Mouse (Mus musculus): ENCODE measurements around the gene Slc7a1. TPM values are rescaled to one million over a fixed set of nuclear protein-coding genes. Genes with fewer than 3 reads are reported as not detected.

Slc7a1 gene
- polyA plus RNA-seq, 1 experiment = 51.4 TPM

- H3ac ChIP-seq (ENCODE audit: control insufficient read depth, insufficient read length) = no peak overlapping the region
- H3K4me2 ChIP-seq (ENCODE audit: low read depth) = no peak overlapping the region
- H3K79me2 ChIP-seq (ENCODE audit: control insufficient read depth, insufficient read depth) = no peaks in the 10 kb centered on the region
- TF ChIP-seq REST (IDR thresholded peaks at IDR 0.05; ENCODE audit: insufficient read depth, insufficient read length) = no peak
- TF ChIP-seq MYOD1 (IDR thresholded peaks at IDR 0.05; ENCODE audit: control insufficient read depth in 1 of 3, insufficient read length in 2 of 3, low read depth in 2 of 3) = no peak
- TF ChIP-seq MYOG (IDR thresholded peaks at IDR 0.05; ENCODE audit: control insufficient read depth in 1 of 3, insufficient read depth in 1 of 3, insufficient read length in 2 of 3, low read depth in 2 of 3) = no peak
- TF ChIP-seq USF1 (IDR thresholded peaks at IDR 0.05; ENCODE audit: low read depth) = no peak
- TF ChIP-seq SRF (IDR thresholded peaks at IDR 0.05; ENCODE audit: control insufficient read depth, insufficient read length, low read depth) = no peak
- TF ChIP-seq CEBPB (IDR thresholded peaks at IDR 0.05; ENCODE audit: insufficient read depth, poor library complexity, severe bottlenecking) = no peak
- no peak for TF ChIP-seq MAX (IDR thresholded peaks at IDR 0.05; ENCODE audit: low read depth)
- no peak for TF ChIP-seq TCF3 (IDR thresholded peaks at IDR 0.05; ENCODE audit: insufficient read length, low read depth)
- no peak for TF ChIP-seq POLR2A (IDR thresholded peaks at IDR 0.05; ENCODE audit: insufficient read length, low read depth)
- no peak for TF ChIP-seq POLR2AphosphoS2 (IDR thresholded peaks at IDR 0.05; ENCODE audit: insufficient read length, low read depth)
- no peak for TF ChIP-seq E2F4 (IDR thresholded peaks at IDR 0.05; ENCODE audit: insufficient read depth)
- no peak for TF ChIP-seq TCF12 (IDR thresholded peaks at IDR 0.05; ENCODE audit: insufficient read depth, poor library complexity, severe bottlenecking)
- no peaks in the 10 kb centered on the region for H3K27me3 ChIP-seq (ENCODE audit: control insufficient read depth, insufficient read depth, insufficient read length)
- no peaks in the 10 kb centered on the region for H3K36me3 ChIP-seq (ENCODE audit: control insufficient read depth, insufficient read depth)
- no peak overlapping the region for H3K4me3 ChIP-seq
Observed at GRCm38 (mm10) chr5:148409465-148409864, 9.8 kb upstream of the Slc7a1 start.

DNA sequence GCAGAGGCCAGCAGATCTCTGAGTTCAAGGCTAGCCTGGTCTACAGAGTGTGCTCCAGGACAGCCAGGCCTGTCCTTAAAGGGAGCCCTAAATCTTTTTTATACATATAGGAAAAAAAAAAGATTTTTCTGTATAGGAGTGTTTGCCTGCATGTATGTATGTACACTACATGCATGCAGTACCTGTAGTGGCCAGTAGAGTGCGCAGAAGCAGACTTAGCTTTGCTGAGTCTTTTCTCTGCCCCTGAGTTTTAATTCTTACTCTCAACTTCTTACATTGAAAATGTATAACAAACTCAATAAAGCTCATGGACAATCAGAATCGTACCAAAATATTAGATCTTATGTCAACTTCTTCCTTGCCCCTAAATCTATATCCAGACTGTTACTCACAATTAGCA is 7.2 kb upstream of the Slc7a1 start:
- TF ChIP-seq CEBPB (IDR thresholded peaks at IDR 0.05; ENCODE audit: insufficient read depth, poor library complexity, severe bottlenecking) (no peak), TCF12 (IDR thresholded peaks at IDR 0.05; ENCODE audit: insufficient read depth, poor library complexity, severe bottlenecking) (no peak), MAX (IDR thresholded peaks at IDR 0.05; ENCODE audit: low read depth) (no peak), TCF3 (IDR thresholded peaks at IDR 0.05; ENCODE audit: insufficient read length, low read depth) (no peak), REST (IDR thresholded peaks at IDR 0.05; ENCODE audit: insufficient read depth, insufficient read length) (no peak), MYOG (IDR thresholded peaks at IDR 0.05; ENCODE audit: control insufficient read depth in 1 of 3, insufficient read depth in 1 of 3, insufficient read length in 2 of 3, low read depth in 2 of 3) (no peak), USF1 (IDR thresholded peaks at IDR 0.05; ENCODE audit: low read depth) (no peak), E2F4 (IDR thresholded peaks at IDR 0.05; ENCODE audit: insufficient read depth) (no peak), MYOD1 (IDR thresholded peaks at IDR 0.05; ENCODE audit: control insufficient read depth in 1 of 3, insufficient read length in 2 of 3, low read depth in 2 of 3) (no peak)
- H3K36me3 ChIP-seq (ENCODE audit: control insufficient read depth, insufficient read depth) = no peaks in the 10 kb centered on the region
- H3K4me3 ChIP-seq = no peak overlapping the region

GRCm38 (mm10) chr5:148404548-148404947 is 4.8 kb upstream of the Slc7a1 start:
- H3K4me2 ChIP-seq (ENCODE audit: low read depth) = no peak overlapping the region
- H3K79me2 ChIP-seq (ENCODE audit: control insufficient read depth, insufficient read depth) = no peaks in the 10 kb centered on the region
- TF ChIP-seq CEBPB (IDR thresholded peaks at IDR 0.05; ENCODE audit: insufficient read depth, poor library complexity, severe bottlenecking) (no peak), USF1 (IDR thresholded peaks at IDR 0.05; ENCODE audit: low read depth) (no peak), MAX (IDR thresholded peaks at IDR 0.05; ENCODE audit: low read depth) (no peak), MYOD1 (IDR thresholded peaks at IDR 0.05; ENCODE audit: control insufficient read depth in 1 of 3, insufficient read length in 2 of 3, low read depth in 2 of 3) (no peak), TCF3 (IDR thresholded peaks at IDR 0.05; ENCODE audit: insufficient read length, low read depth) (no peak), SRF (IDR thresholded peaks at IDR 0.05; ENCODE audit: control insufficient read depth, insufficient read length, low read depth) (no peak), MYOG (IDR thresholded peaks at IDR 0.05; ENCODE audit: control insufficient read depth in 1 of 3, insufficient read depth in 1 of 3, insufficient read length in 2 of 3, low read depth in 2 of 3) (no peak), TCF12 (IDR thresholded peaks at IDR 0.05; ENCODE audit: insufficient read depth, poor library complexity, severe bottlenecking) (no peak), REST (IDR thresholded peaks at IDR 0.05; ENCODE audit: insufficient read depth, insufficient read length) (no peak), POLR2A (IDR thresholded peaks at IDR 0.05; ENCODE audit: insufficient read length, low read depth) (no peak)

More for the DNA sequence above, 7.2 kb upstream of the Slc7a1 start:
- no peaks in the 10 kb centered on the region for H3K27me3 ChIP-seq (ENCODE audit: control insufficient read depth, insufficient read depth, insufficient read length)
- no peak overlapping the region for H3K4me2 ChIP-seq (ENCODE audit: low read depth)
- H3K79me2 ChIP-seq (ENCODE audit: control insufficient read depth, insufficient read depth) = no peaks in the 10 kb centered on the region
- no peak overlapping the region for H3ac ChIP-seq (ENCODE audit: control insufficient read depth, insufficient read length)

GRCm38 (mm10) chr5:148402641-148403040 is 2.9 kb upstream of the Slc7a1 start:
- TF ChIP-seq POLR2AphosphoS2 (IDR thresholded peaks at IDR 0.05; ENCODE audit: insufficient read length, low read depth) = no peak
- no peak for TF ChIP-seq TCF3 (IDR thresholded peaks at IDR 0.05; ENCODE audit: insufficient read length, low read depth)
- TF ChIP-seq TCF12 (IDR thresholded peaks at IDR 0.05; ENCODE audit: insufficient read depth, poor library complexity, severe bottlenecking) = peak; percentile 53
- peak in 2 of 3 experiments; percentile 6 to 83 for TF ChIP-seq MYOG (IDR thresholded peaks at IDR 0.05; ENCODE audit: control insufficient read depth in 1 of 3, insufficient read depth in 1 of 3, insufficient read length in 2 of 3, low read depth in 2 of 3)
- peak in 2 of 3 experiments; percentile 69 to 79 for TF ChIP-seq MYOD1 (IDR thresholded peaks at IDR 0.05; ENCODE audit: control insufficient read depth in 1 of 3, insufficient read length in 2 of 3, low read depth in 2 of 3)
- TF ChIP-seq SRF (IDR thresholded peaks at IDR 0.05; ENCODE audit: control insufficient read depth, insufficient read length, low read depth) = no peak
- TF ChIP-seq REST (IDR thresholded peaks at IDR 0.05; ENCODE audit: insufficient read depth, insufficient read length) = no peak
- TF ChIP-seq CEBPB (IDR thresholded peaks at IDR 0.05; ENCODE audit: insufficient read depth, poor library complexity, severe bottlenecking) = no peak
- no peak for TF ChIP-seq USF1 (IDR thresholded peaks at IDR 0.05; ENCODE audit: low read depth)
- TF ChIP-seq E2F4 (IDR thresholded peaks at IDR 0.05; ENCODE audit: insufficient read depth) = no peak
- no peak for TF ChIP-seq POLR2A (IDR thresholded peaks at IDR 0.05; ENCODE audit: insufficient read length, low read depth)
- H3K4me2 ChIP-seq (ENCODE audit: low read depth) = no peak overlapping the region
- H3ac ChIP-seq (ENCODE audit: control insufficient read depth, insufficient read length) = no peak overlapping the region
- H3K36me3 ChIP-seq (ENCODE audit: control insufficient read depth, insufficient read depth) = no peaks in the 10 kb centered on the region
- peaks cover 15% of the 10 kb centered on the region for H3K79me2 ChIP-seq (ENCODE audit: control insufficient read depth, insufficient read depth)
- no peak overlapping the region for H3K4me3 ChIP-seq
- no peaks in the 10 kb centered on the region for H3K27me3 ChIP-seq (ENCODE audit: control insufficient read depth, insufficient read depth, insufficient read length)

More at GRCm38 (mm10) chr5:148404548-148404947, 4.8 kb upstream of the Slc7a1 start:
- Histone ChIP-seq H3K4me3 (no peak overlapping the region), H3K36me3 (ENCODE audit: control insufficient read depth, insufficient read depth) (no peaks in the 10 kb centered on the region), H3ac (ENCODE audit: control insufficient read depth, insufficient read length) (no peak overlapping the region), H3K27me3 (ENCODE audit: control insufficient read depth, insufficient read depth, insufficient read length) (no peaks in the 10 kb centered on the region)

Data from myocyte (in vitro differentiated cells).